Mouse (Mus musculus) left cerebral cortex, postnatal 14 days (tissue): ENCODE results near the gene Cadps. TPM values are rescaled to one million over a fixed set of nuclear protein-coding genes. Genes with fewer than 3 reads are reported as not detected.
A peak's percentile ranks its signal among the peaks of the same experiment; 100 is the strongest.

ENCODE experiments used
- DNase-seq, 2 experiments: peaks; one replicate each; pipeline ENCODE4 v3.0.0; 2021 to 2022; ENCODE audit warnings: low spot score in 2 of 2, mixed read lengths in 1 of 2
- intact Hi-C: fragments of 180-260 bp; cut with DNase I; formaldehyde crosslinking; loops from one replicate; pipeline ENCODE4 v1.15.1; 2025
- total RNA-seq, 2 experiments: library from RNA; stranded (reverse); gene quantifications; 2 replicates each; pipeline ENCODE4 v1.2.3; 2021

The Cadps gene
- total RNA-seq, 2 experiments from 2014 or later, result 227 to 241 TPM

- DNase-seq, result no peak
- intact Hi-C loops, result no loop called here
Measured at GRCm38 (mm10) chr14:12375451-12375850, 447.4 kb downstream of the Cadps start.

DNA sequence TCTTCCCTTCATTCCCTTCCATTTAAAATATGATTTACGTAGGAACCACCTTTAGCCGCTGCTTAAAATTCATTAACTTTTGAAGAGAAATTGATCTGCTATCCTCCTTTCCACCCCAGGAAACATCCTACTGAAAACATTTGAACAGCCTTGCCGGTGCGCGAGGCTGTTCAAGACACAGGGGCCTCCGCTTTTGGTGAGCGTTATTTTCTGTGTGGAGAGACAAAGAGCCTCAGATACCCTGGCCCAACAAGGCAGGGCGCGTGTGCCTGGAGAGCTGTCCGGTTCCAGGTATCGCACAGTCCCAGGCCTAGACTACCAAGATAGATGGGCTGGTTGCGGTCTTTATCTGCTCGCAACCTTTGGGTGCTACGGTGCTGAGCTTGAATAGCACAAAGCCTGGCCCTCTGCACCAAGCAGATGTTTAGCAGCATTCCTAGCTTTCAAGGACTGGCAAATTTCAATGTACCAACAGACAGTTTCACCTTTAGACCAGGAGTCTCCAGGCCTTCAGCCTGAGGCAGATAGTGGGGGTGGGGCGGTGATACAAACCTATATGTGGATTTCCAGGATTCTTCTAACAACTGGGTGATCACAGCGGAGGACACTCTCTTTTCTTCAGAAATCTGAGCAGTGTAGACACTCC lies 472.5 kb downstream of the Cadps start:
- intact Hi-C loops, result no loop called here
- no peak for DNase-seq

- no peak for DNase-seq
- intact Hi-C loops, result loop anchor here (5.0 kb wide), 1 partner anchor 43 kb away; no protein-coding TSS in a partner anchor
Measured at GRCm38 (mm10) chr14:12349334-12350090, 473.4 kb downstream of the Cadps start.

DNA sequence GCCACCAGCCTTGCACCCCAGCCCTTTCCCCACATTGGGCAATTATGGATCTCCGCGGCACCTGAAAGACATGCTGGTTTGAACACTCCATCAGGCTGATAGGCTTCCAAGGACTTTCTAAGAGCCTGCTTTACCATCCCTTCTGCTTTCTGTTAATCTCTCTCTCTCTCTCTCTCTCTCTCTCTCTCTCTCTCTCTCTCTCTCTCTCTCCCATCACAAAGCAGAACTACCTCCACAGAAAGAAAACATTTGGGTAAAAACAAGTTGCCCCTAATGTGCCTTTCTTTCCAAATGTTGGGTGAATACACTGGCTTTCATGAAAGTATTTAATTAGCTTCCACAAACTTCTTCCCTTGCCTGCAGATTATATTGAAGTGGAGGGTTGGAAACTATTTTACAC lies 474.8 kb downstream of the Cadps start, which contains the start of gene Fezf2:
TSS of gene Fezf2 (minus strand) at position 101 of the 400 bp plus-strand sequence.
- no peak for DNase-seq
- intact Hi-C loops, result loop anchor here (5.0 kb wide), 1 partner anchor 44 kb away; no protein-coding TSS in a partner anchor

- intact Hi-C loops, result loop anchor here (5.0 kb wide), 1 partner anchor 45 kb away; no protein-coding TSS in a partner anchor
- DNase-seq, result no peak
Measured at GRCm38 (mm10) chr14:12346865-12347600, 475.8 kb downstream of the Cadps start.

GRCm38 (mm10) chr14:12346011-12346864 lies 476.6 kb downstream of the Cadps start:
- intact Hi-C loops, result loop anchor here (5.0 kb wide), 1 partner anchor 46 kb away; no protein-coding TSS in a partner anchor
- DNase-seq, result no peak

DNA sequence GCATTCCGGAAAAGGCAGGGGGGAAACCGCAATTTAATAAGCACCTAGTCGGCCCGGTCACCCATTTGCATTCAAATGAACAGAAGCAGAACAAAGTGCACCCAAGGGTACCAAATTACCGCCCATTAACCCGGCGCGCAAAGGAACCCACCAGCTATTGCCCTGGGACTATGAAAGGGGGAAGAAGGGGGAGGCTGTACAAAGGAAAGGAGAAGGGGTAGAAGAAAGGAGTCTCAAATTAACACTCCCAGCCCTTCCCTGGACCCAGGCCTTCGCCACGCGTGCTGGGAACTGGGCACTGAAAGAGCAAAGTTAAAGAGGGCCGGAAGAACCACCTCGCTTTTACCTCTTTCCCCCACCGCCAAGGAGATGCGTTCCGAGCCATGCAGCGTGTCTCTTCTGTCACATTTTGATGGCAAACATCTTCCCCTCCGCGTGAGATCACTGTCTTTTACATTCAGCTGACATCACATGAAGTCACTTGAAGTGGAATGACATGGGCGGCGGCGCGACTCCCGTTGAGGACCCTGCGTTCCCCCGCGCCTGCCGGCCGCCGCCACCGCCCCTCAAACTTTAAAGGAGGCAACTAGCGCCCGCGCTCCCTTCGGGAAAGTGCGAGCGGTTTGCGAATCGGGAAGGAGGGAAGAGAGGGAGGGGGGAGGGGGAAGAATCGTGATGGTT lies 477.5 kb downstream of the Cadps start:
- no peak for DNase-seq
- intact Hi-C loops, result loop anchor here (5.0 kb wide), 1 partner anchor 47 kb away; no protein-coding TSS in a partner anchor

- intact Hi-C loops, result loop anchor here (5.0 kb wide), 1 partner anchor 48 kb away; no protein-coding TSS in a partner anchor
Measured at GRCm38 (mm10) chr14:12344746-12345240, 478.1 kb downstream of the Cadps start.

GRCm38 (mm10) chr14:12344061-12344745 lies 478.7 kb downstream of the Cadps start:
- intact Hi-C loops, result no loop called here
- no peak for DNase-seq

More at GRCm38 (mm10) chr14:12344746-12345240, 478.1 kb downstream of the Cadps start:
- no peak for DNase-seq

- intact Hi-C loops, result no loop called here
- no peak for DNase-seq
Measured at GRCm38 (mm10) chr14:12343451-12343941, 479.4 kb downstream of the Cadps start.

- DNase-seq, result no peak
- intact Hi-C loops, result no loop called here
Measured at GRCm38 (mm10) chr14:12342458-12343131, 480.3 kb downstream of the Cadps start.

DNA sequence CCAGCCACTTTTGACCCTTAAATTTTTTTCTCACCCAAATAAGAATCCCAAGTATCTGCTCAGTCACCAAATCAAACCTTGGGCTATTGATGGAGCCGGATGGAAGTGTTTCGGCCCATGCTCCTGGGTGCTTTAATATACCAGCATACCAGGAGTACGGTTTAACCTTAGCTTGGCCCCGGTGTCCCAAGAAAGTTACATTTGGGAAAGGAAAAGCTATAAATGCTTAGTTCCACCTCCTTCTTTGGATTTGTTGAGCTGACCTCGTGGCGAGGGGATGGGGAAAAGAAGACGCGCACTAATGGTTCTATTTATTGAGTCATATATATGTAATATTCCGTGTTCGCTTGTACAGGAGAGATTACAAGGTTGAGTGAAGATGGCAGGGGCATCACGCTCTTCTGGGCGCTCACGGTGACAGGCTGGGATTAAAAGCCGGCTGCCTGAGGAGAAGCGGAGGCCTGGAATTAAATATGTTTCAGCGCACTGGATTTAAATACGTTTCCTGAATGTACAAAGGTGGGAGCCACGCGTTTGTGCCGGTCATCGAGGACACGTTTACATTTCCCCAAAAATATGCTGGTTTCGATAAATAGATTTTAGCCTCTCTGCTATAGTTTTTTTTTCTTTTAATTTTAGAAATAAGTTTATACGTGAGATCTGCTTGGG lies 481.0 kb downstream of the Cadps start:
- intact Hi-C loops, result no loop called here
- DNase-seq, result no peak

DNA sequence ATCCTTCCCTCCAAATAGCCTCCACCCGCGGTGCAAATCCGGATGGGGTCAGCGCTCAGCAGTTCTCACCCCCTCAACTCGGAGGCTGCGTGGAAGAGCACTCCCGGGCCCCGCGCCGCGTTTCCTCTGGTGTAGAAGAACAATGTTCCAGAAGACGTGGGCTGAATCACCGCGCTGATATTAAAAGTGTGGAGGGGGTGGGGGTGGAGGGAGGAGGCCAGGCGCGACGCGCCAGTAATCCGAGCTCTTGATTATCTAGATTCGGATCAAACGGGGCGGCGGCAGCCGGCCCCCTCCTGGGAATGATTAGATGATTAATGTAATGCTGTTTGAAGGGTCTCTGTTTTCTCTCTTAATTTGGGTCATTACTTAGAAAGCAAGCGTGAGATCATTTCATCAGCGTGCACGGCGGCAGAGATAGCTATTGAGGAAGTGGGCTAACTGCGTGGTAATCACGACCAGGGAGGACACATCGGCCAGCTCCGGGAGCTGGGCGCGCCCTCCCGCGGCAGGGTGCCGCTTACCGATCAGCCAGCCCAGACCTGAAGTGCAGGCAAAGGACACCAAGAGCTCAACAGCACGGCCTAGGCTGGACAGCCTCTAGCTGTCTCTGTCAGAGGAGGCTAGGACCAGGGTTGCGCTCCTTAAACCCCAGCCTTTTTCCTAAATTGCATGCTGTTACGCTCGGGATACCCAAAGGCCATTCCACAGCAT lies 481.6 kb downstream of the Cadps start:
- intact Hi-C loops, result no loop called here

GRCm38 (mm10) chr14:12340238-12341074 lies 482.4 kb downstream of the Cadps start:
- DNase-seq, result peak in 1 of 2 experiments; percentile 47
- intact Hi-C loops, result no loop called here

More for the DNA sequence above, 481.6 kb downstream of the Cadps start:
- DNase-seq, result no peak
